Mouse (Mus musculus) lung, postnatal 0 days (tissue): ENCODE data around the gene Gm17482.

Source experiments
- CTCF ChIP-seq: IDR thresholded peaks from 2 replicates; pipeline ENCODE4 v1.5.1; 2016; ENCODE audit warnings: antibody characterized with exemption, mild to moderate bottlenecking
- EP300 ChIP-seq: IDR thresholded peaks from 2 replicates; pipeline ENCODE4 v1.6.1; 2016; ENCODE audit warnings: antibody characterized with exemption, mild to moderate bottlenecking, control low read depth

- TF ChIP-seq CTCF (no peak), EP300 (no peak)
Measured at GRCm38 (mm10) chr6:115239335-115239734, 12.2 kb downstream of the Gm17482 start.
